Mouse (Mus musculus) left cerebral cortex, adult 2 months (tissue): ENCODE data around the gene Ccl25. TPM values are rescaled to one million over a fixed set of nuclear protein-coding genes. Genes with fewer than 3 reads are reported as not detected.

Experiments
- DNase-seq, 2 experiments: peaks; one replicate each; pipeline ENCODE4 v3.0.0; 2021 to 2022; ENCODE audit warnings: low spot score in 2 of 2, mixed read lengths in 1 of 2; ENCODE audit errors: extremely low spot score in 1 of 2
- H3K27ac ChIP-seq: fragments of 200-600 bp; 2 replicates; pipeline ENCODE4 v1.8.1; 2022
- H3K4me3 ChIP-seq: fragments of 200-600 bp; 2 replicates; pipeline ENCODE4 v1.8.1; 2022
- CTCF ChIP-seq: fragments of 200-600 bp; IDR thresholded peaks from 2 replicates; pipeline ENCODE4 v1.8.1; 2022; ENCODE audit warnings: antibody characterized with exemption, mild to moderate bottlenecking, moderate library complexity
- intact Hi-C: fragments of 180-260 bp; cut with DNase I; formaldehyde crosslinking; loops from one replicate; pipeline ENCODE4 v1.15.1; 2025
- total RNA-seq, 2 experiments: library from RNA; stranded (reverse); gene quantifications; 2 replicates each; pipeline ENCODE4 v1.2.3; 2021

Gene Ccl25
- total RNA-seq, 2 experiments from 2014 or later = 21.9 to 22.8 TPM

- DNase-seq = no peak
- intact Hi-C loops = no loop called here
- H3K27ac ChIP-seq = no peak overlapping the region
- no peak overlapping the region for H3K4me3 ChIP-seq
- TF ChIP-seq CTCF = no peak
These were observed 6.0 kb upstream of the Ccl25 start for GRCm38 (mm10) chr8:4318796-4319572.

GRCm38 (mm10) chr8:4319573-4319872, 5.5 kb upstream of the Ccl25 start:
- intact Hi-C loops = no loop called here
- Histone ChIP-seq H3K4me3 (no peak overlapping the region), H3K27ac (no peak overlapping the region)
- TF ChIP-seq CTCF = no peak
- no peak for DNase-seq

GRCm38 (mm10) chr8:4320404-4320803, 4.6 kb upstream of the Ccl25 start:
- Histone ChIP-seq H3K27ac (no peak overlapping the region), H3K4me3 (no peak overlapping the region)
- no peak for DNase-seq
- intact Hi-C loops = loop anchor here (5.0 to 10.0 kb wide), 2 partner anchors 174 to 178 kb away; partner anchors contain the start of gene Cers4
- TF ChIP-seq CTCF = no peak

GRCm38 (mm10) chr8:4321031-4321430, 4.0 kb upstream of the Ccl25 start:
- H3K27ac ChIP-seq = no peak overlapping the region
- TF ChIP-seq CTCF = no peak
- no peak for DNase-seq
- intact Hi-C loops = loop anchor here (5.0 to 10.0 kb wide), 2 partner anchors 174 to 179 kb away; partner anchors contain the start of gene Cers4
- no peak overlapping the region for H3K4me3 ChIP-seq

- intact Hi-C loops = loop anchor here (5.0 to 10.0 kb wide), 2 partner anchors 172 to 180 kb away; partner anchors contain the start of gene Cers4
- DNase-seq = peak; percentile 77 to 82
- Histone ChIP-seq H3K27ac (no peak overlapping the region), H3K4me3 (no peak overlapping the region)
- peak; percentile 94 for TF ChIP-seq CTCF
These were observed 2.5 kb upstream of the Ccl25 start for GRCm38 (mm10) chr8:4322470-4322869.

GRCm38 (mm10) chr8:4323917-4324316, 1.1 kb upstream of the Ccl25 start:
- no peak for TF ChIP-seq CTCF
- intact Hi-C loops = loop anchor here (1.0 to 10.0 kb wide), 3 partner anchors 71 to 182 kb away; partner anchors contain the start of genes Cers4 and Snapc2
- DNase-seq = no peak
- Histone ChIP-seq H3K27ac (no peak overlapping the region; the same call in 1 of the 2 replicates), H3K4me3 (peak overlapping the region; percentile 77)

GRCm38 (mm10) chr8:4324525-4324924, 485 bp upstream of the Ccl25 start:
- H3K4me3 ChIP-seq = peak overlapping the region; percentile 77
- no peak for TF ChIP-seq CTCF
- H3K27ac ChIP-seq = peak overlapping the region; percentile 84
- no peak for DNase-seq
- intact Hi-C loops = loop anchor here (5.0 to 10.0 kb wide), 2 partner anchors 170 to 182 kb away; partner anchors contain the start of gene Cers4

GRCm38 (mm10) chr8:4325751-4326036, 684 bp downstream of the Ccl25 start:
- Histone ChIP-seq H3K4me3 (peak overlapping the region; percentile 77), H3K27ac (peak overlapping the region; percentile 91; the same call in 1 of the 2 replicates)
- intact Hi-C loops = loop anchor here (10.0 kb wide), 1 partner anchor 169 kb away; the partner anchor contains the start of gene Cers4
- DNase-seq = no peak
- no peak for TF ChIP-seq CTCF

- DNase-seq = no peak
- no peak for TF ChIP-seq CTCF
These were observed 4.0 kb downstream of the Ccl25 start for GRCm38 (mm10) chr8:4329000-4329399.

GRCm38 (mm10) chr8:4333966-4334365, 9.0 kb downstream of the Ccl25 start:
- no peak for TF ChIP-seq CTCF
- intact Hi-C loops = no loop called here
- no peak overlapping the region for H3K27ac ChIP-seq
- no peak overlapping the region for H3K4me3 ChIP-seq
- DNase-seq = no peak

More at GRCm38 (mm10) chr8:4329000-4329399, 4.0 kb downstream of the Ccl25 start:
- intact Hi-C loops = loop anchor here (10.0 kb wide), 1 partner anchor 166 kb away; the partner anchor contains the start of gene Cers4
- no peak overlapping the region for H3K4me3 ChIP-seq
- no peak overlapping the region for H3K27ac ChIP-seq

- TF ChIP-seq CTCF = no peak
- Histone ChIP-seq H3K27ac (no peak overlapping the region), H3K4me3 (no peak overlapping the region)
- intact Hi-C loops = no loop called here
- DNase-seq = no peak
These were observed 10.7 kb downstream of the Ccl25 start for GRCm38 (mm10) chr8:4335678-4336077.

GRCm38 (mm10) chr8:4340207-4340606, 15.2 kb downstream of the Ccl25 start:
- Histone ChIP-seq H3K4me3 (no peak overlapping the region), H3K27ac (no peak overlapping the region)
- TF ChIP-seq CTCF = no peak
- DNase-seq = no peak
- intact Hi-C loops = no loop called here

- DNase-seq = no peak
- intact Hi-C loops = no loop called here
- no peak overlapping the region for H3K27ac ChIP-seq
- no peak for TF ChIP-seq CTCF
- no peak overlapping the region for H3K4me3 ChIP-seq
These were observed 22.7 kb downstream of the Ccl25 start for GRCm38 (mm10) chr8:4347661-4348060.
